Mouse (Mus musculus): ENCODE measurements around the gene Sox5.

- peak; percentile 9; the same call in 1 of the 2 replicates for TF ChIP-seq CTCF (IDR thresholded peaks at IDR 0.05; ENCODE audit: extremely low read depth, insufficient read depth, insufficient read length, insufficient replicate concordance)
- no peak for TF ChIP-seq POLR2A (IDR thresholded peaks at IDR 0.05; ENCODE audit: low read depth, low read length)
Measured at GRCm38 (mm10) chr6:144271326-144271725, 510.5 kb downstream of the Sox5 start.

Measured in spleen, adult 2 months (tissue).